Mouse (Mus musculus) cortical plate, adult 2 months (tissue): ENCODE measurements at regions not wholly inside any gene's neighbourhood (a gene's known extent, or its start where the extent isn't known, plus 50 kb on each side); places are given as distances from the start of the nearest gene placed in this dataset.

Source experiments
- CTCF ChIP-seq: fragments of 200-500 bp; IDR thresholded peaks from 2 replicates; pipeline ENCODE4 v1.5.1; 2011; ENCODE audit warnings: mild to moderate bottlenecking, control low read depth, low read length; ENCODE audit not compliant: insufficient read depth; ENCODE audit errors: extremely low read depth
- POLR2A ChIP-seq: fragments of 200-500 bp; IDR thresholded peaks from 2 replicates; pipeline ENCODE4 v1.6.1; 2011; ENCODE audit warnings: mild to moderate bottlenecking, low read length, control low read depth; ENCODE audit not compliant: insufficient read depth; ENCODE audit errors: extremely low read depth

DNA sequence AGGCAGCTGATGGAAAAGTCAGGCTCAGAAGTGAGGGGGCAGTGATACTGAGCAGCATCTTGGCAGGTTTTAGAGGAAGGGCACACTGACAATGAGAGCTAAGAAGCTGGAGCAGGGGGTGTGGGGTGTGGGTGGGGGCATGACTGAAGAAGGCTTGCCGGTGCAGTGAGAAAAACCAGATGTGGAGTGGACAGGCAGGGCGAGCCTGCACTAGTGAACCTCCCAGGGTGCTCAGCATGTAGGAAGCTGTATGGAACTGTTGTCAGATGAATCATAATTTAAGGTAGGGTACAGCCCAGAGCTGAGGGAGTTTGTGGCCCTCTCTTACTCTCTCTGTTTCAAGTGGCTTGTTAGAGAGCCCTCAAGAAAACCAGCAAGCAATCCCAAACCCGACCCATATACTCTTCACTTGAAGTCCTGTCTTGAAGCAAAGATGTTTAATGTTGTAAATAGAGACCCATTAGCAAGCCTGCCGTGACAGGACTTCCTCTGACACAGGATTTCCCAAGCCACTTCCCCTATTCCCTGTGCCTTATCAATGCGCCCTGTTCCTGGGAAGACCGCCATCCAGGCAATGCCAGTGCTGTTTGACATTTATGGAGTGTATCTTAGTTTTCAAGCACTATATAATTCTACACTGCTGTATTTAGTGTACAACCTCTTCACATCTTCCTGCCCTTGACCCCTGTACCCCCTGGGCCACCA, 90.4 kb upstream of the Npvf start:
- no peak for TF ChIP-seq CTCF
- no peak for TF ChIP-seq POLR2A
